Mouse (Mus musculus) intestine, embryonic 16.5 days (tissue): ENCODE results near the gene Cfap126. TPM values are rescaled to one million over a fixed set of nuclear protein-coding genes. Genes with fewer than 3 reads are reported as not detected.

ENCODE experiments used
- ATAC-seq: fragments of 200-750 bp; cut with Nextera tagmentation; 2 replicates; pipeline ENCODE4 v1.8.0; 2017; ENCODE audit warnings: moderate TSS enrichment, moderate library complexity
- H3K27ac ChIP-seq: fragments of 300-500 bp; sonication (generic); 2 replicates; pipeline ENCODE4 v1.5.1; 2014; ENCODE audit warnings: mild to moderate bottlenecking, low read length
- H3K27me3 ChIP-seq: fragments of 300-500 bp; sonication (generic); replicated peaks from 2 replicates; pipeline ENCODE4 v1.6.1; 2014; ENCODE audit warnings: low read length, control low read depth, mixed read lengths; ENCODE audit not compliant: control insufficient read depth, insufficient read depth
- H3K36me3 ChIP-seq: fragments of 300-500 bp; sonication (generic); 2 replicates; pipeline ENCODE4 v1.6.1; 2014; ENCODE audit warnings: low read length, control low read depth; ENCODE audit not compliant: control insufficient read depth, insufficient read depth
- H3K4me1 ChIP-seq: fragments of 300-500 bp; sonication (generic); 2 replicates; pipeline ENCODE4 v1.6.1; 2014; ENCODE audit warnings: low read length, control low read depth, mixed read lengths; ENCODE audit not compliant: control insufficient read depth, insufficient read depth
- H3K4me2 ChIP-seq: fragments of 300-500 bp; sonication (generic); 2 replicates; pipeline ENCODE4 v1.6.1; 2014; ENCODE audit warnings: low read depth, low read length, control low read depth
- H3K4me3 ChIP-seq: fragments of 300-500 bp; sonication (generic); 2 replicates; pipeline ENCODE4 v1.5.1; 2014; ENCODE audit warnings: mild to moderate bottlenecking, low read length
- H3K9ac ChIP-seq: fragments of 300-500 bp; sonication (generic); 2 replicates; pipeline ENCODE4 v1.6.1; 2014; ENCODE audit warnings: low read depth, low read length
- H3K9me3 ChIP-seq: fragments of 300-500 bp; sonication (generic); 2 replicates; pipeline ENCODE4 v1.6.1; 2016; ENCODE audit warnings: low read length, control low read depth; ENCODE audit not compliant: control insufficient read depth
- WGBS: fragments of 180-500 bp; shearing (Covaris S2); extraction: QIAGEN DNeasy Blood & Tissue Kit; methylation state at CpG from one replicate; pipeline ENCODE4 v1.1.7; 2014; 5-methylcytosine and 5-hydroxymethylcytosine counted together
- polyA plus RNA-seq: library from polyadenylated mRNA; unstranded; fragments of >200 nt; fragmentation: Nextera tagmentation; extraction: Ambion mirVana; gene quantifications from 2 replicates; pipeline ENCODE4 v1.2.1, GENCODE M21; 2015

The Cfap126 gene
- polyA plus RNA-seq, 1 experiment from 2014 or later = 1.6 TPM

DNA sequence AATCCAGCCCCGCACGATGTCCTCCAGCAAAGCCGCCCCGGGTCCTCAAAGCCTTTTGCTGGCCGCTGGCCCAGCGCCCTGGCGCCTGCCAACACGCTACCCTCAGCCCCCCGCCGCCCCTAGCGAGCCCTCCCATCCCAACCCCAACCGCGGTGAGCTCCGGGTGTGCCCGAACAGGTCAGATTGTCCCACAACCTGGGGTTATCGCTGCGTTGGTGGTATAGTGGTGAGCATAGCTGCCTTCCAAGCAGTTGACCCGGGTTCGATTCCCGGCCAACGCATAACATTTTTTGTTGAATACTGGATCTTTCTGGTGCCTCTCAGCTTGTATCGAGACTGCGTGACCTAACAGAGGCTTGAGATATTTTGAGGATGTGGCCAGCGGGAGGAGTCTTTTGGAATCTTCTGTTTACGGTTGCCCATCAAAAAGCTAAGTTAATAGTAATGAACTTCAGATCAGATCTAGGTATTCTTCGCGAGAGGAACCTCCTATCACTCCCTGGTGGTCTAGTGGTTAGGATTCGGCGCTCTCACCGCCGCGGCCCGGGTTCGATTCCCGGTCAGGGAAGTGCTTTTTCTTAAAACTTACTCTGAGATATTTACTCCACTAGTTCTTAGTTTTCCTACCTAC lies 11.1 kb upstream of the Cfap126 start:
- peak overlapping the region; percentile 71 for H3K4me2 ChIP-seq
- H3K27ac ChIP-seq = peak overlapping the region; percentile 77
- 0 out of 2 replicates have a peak, but pooled peaks cover 6% of the 10 kb centered on the region for H3K4me1 ChIP-seq
- no peaks in the 10 kb centered on the region for H3K36me3 ChIP-seq
- no peaks in the 10 kb centered on the region for H3K27me3 ChIP-seq
- under 1% methylated on average over 35 of the region's 35 CpGs for WGBS
- peak overlapping the region; percentile 76 for H3K4me3 ChIP-seq
- peak overlapping the region; percentile 72 for H3K9ac ChIP-seq
- peak; percentile 92 for ATAC-seq
- H3K9me3 ChIP-seq = no peaks in the 10 kb centered on the region

DNA sequence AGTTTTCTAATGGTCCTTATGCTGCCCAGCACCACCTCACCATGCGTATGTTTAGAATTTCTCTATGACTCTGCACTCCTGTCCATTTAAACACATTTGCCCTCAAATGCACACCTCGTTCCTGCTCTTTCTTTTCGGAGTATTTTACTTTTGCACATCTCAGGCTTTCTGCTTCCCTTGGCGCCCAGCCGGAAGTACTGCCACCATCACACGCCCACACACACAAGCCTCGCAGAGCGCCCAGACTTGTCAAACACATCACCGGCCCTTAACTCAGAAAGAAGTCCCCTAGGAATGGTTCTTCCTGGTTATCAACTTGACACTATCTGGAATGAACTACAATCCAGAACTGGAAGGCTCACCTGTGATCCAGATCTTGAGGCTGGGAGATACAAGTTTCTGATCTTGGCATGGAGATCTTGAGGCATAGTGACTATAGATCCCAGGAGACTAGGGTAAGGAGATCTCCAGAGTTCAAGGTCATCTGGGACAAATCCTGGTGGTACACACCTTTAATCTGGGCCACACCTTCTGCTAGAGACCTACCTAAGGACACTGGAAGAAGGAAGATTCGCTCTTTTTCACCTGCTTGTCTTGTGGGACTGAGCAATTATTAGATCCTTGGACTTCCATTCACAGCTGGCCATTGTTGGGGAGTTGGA lies 10.4 kb upstream of the Cfap126 start:
- peak overlapping the region; percentile 76 for H3K4me3 ChIP-seq
- H3K27ac ChIP-seq = peak overlapping the region; percentile 23
- H3K9ac ChIP-seq = peak overlapping the region; percentile 7; the same call in 1 of the 2 replicates
- WGBS = 12% methylated on average over 10 of the region's 10 CpGs
- peak; percentile 25 for ATAC-seq
- H3K4me2 ChIP-seq = peak overlapping the region; percentile 71
- no peaks in the 10 kb centered on the region for H3K36me3 ChIP-seq
- no peaks in the 10 kb centered on the region for H3K9me3 ChIP-seq
- no peaks in the 10 kb centered on the region for H3K27me3 ChIP-seq
- H3K4me1 ChIP-seq = 0 out of 2 replicates have a peak, but pooled peaks cover 6% of the 10 kb centered on the region

DNA sequence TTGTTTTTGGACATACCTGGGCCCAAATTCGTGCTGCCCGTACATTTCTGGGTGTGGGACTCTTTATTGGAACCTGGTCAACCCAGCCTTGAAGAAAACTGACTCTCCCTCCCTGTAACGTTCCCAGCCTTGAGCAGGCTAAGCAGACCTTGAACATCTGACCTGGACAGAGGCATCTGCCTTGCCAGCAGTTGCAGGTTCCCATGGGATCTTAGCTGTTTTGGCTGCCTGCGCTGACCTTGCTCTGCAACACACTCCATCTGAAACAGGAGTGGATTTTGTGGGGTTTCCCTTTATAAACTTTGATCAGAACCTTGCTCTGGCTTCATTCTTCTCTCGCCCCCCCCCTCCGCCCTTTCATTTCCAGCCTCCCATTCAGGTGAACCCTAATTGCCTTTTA lies 8.5 kb upstream of the Cfap126 start:
- Histone ChIP-seq H3K36me3 (no peaks in the 10 kb centered on the region), H3K27me3 (no peaks in the 10 kb centered on the region), H3K9ac (no peak overlapping the region), H3K4me3 (no peak overlapping the region), H3K27ac (no peak overlapping the region), H3K4me1 (0 out of 2 replicates have a peak, but pooled peaks cover 6% of the 10 kb centered on the region), H3K9me3 (no peaks in the 10 kb centered on the region), H3K4me2 (no peak overlapping the region)
- WGBS = 77% methylated on average over 6 of the region's 6 CpGs
- ATAC-seq = no peak

DNA sequence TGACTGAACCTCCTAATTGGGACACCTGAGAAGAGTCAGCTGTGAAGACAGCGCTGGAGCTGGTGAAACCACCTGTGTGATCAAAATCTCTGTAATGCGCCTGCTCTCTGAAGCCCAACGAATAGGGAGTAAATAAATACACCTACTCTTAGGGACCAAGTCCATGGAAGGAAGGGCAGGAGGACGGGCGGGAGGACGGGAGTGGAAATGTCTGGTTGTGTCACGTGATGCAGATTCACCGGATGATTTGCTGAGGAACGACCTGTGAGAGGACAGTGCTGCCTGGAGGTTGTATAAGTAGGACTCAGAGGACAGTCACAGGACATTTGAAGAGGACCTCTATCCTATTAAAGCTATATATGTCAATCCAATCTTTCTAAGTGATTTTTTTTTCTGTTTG lies 4.1 kb upstream of the Cfap126 start:
- Histone ChIP-seq H3K36me3 (no peaks in the 10 kb centered on the region), H3K9me3 (no peaks in the 10 kb centered on the region), H3K9ac (no peak overlapping the region), H3K4me3 (no peak overlapping the region), H3K27ac (no peak overlapping the region), H3K4me1 (peaks cover 7% of the 10 kb centered on the region), H3K4me2 (no peak overlapping the region), H3K27me3 (no peaks in the 10 kb centered on the region)
- no peak for ATAC-seq
- 43% methylated on average over 9 of the region's 9 CpGs for WGBS

DNA sequence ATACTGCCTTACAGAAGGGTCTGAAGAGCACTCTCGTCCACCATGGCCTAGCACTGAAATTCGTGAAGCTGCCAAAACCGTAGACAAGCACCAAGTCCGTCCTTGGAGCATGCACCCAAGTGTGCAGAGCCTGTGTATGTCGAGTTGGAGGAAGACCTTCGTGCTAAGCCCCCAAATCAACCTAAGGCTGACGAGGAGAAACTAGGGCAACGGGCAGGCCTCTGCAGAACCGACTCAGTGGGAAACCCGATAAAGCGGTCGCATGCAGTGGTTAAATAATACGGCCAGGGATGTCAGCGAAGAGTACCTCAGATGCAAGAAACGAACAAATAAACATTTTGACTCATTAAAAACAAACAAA lies 3.1 kb upstream of the Cfap126 start:
- ATAC-seq = no peak
- H3K27ac ChIP-seq = peak overlapping the region; percentile 73; the same call in 1 of the 2 replicates
- H3K36me3 ChIP-seq = no peaks in the 10 kb centered on the region
- peak overlapping the region; percentile 60 for H3K9ac ChIP-seq
- peaks cover 7% of the 10 kb centered on the region for H3K4me1 ChIP-seq
- WGBS = 14% methylated on average over 15 of the region's 15 CpGs
- H3K4me3 ChIP-seq = peak overlapping the region; percentile 65
- H3K9me3 ChIP-seq = no peaks in the 10 kb centered on the region
- H3K27me3 ChIP-seq = no peaks in the 10 kb centered on the region
- peak overlapping the region; percentile 56 for H3K4me2 ChIP-seq

DNA sequence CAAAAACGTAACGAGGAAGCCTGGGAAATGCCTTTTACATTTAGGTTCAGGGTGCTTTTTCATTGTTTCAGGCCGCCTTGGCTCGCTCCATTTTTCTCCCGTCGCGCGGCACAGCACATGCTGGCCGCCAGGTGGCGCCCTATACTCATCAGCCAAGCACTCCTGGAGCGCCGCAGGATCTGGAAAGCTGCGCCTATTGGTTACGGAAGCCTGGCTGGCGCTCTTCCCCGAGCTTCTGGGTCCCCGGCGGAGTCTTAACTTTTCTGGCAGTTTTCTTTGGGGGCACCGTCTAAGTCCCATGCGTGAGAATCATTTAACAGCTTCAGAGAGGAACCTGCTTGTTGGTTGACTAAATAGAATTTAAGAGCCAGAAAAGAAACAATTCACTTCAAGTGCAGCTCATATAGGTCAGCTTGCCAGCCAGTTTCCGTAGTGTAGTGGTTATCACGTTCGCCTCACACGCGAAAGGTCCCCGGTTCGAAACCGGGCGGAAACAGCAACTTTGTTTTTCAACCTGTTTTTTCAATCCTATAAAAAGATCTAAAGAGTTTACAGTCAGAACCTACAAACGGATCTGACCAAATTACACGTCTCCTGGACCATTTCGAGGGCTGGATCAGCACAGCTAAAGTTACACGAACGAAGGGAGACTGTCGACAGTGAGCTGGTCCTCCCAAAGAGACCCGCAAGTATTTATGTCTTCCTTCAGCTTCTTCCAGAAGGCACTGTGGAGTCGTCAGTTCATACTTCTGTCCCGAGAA lies 2.5 kb upstream of the Cfap126 start:
- under 1% methylated on average over 38 of the region's 38 CpGs for WGBS
- peak overlapping the region; percentile 65 for H3K4me3 ChIP-seq

DNA sequence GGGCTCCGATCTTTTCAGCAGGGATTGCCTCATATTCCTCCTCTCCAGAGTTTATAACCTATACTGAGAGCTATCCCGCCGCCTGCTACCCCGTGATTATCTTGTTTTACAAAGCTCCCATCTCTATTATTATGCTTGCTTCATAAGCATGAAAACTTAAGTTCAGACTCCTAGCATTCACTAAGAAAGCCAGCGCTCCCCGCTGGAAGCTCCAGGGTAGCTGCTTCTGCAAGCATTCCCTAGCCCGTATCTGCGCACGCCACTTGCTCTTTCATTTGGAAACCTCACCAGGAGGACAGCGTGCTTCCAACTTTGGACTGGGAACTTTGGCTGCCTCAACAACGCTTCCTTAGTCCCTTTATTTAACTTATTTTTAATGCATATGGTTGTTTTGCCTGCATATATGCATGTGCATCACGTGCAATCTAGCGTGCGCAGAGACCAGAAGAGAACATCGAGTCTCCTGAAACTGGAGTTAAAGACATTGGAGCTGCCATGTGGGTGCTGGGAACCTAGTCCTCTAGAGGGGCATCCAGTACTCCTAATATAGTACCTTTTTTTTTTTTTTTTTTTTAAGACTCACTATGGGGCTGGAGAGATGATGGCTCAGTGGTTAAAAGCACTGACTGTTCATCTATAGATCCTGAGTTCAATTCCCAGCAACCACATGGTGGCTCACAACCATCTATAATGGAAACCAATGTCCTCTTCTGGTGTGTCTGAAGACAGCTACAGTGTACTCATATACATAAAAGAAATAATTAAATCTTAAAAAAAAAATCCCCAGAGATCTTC lies 1.7 kb upstream of the Cfap126 start:
- Histone ChIP-seq H3K9ac (peak overlapping the region; percentile 64), H3K4me1 (peaks cover 7% of the 10 kb centered on the region), H3K27ac (peak overlapping the region; percentile 86), H3K9me3 (no peaks in the 10 kb centered on the region), H3K27me3 (no peaks in the 10 kb centered on the region), H3K4me2 (peak overlapping the region; percentile 75), H3K4me3 (peak overlapping the region; percentile 65), H3K36me3 (no peaks in the 10 kb centered on the region)
- 3% methylated on average over 15 of the region's 15 CpGs for WGBS
- ATAC-seq = peak; percentile 26

More for the DNA sequence above, 2.5 kb upstream of the Cfap126 start:
- peak overlapping the region; percentile 75 for H3K4me2 ChIP-seq
- ATAC-seq = peak; percentile 88
- no peaks in the 10 kb centered on the region for H3K9me3 ChIP-seq
- peak overlapping the region; percentile 64 for H3K9ac ChIP-seq
- peak overlapping the region; percentile 86 for H3K27ac ChIP-seq
- H3K36me3 ChIP-seq = no peaks in the 10 kb centered on the region
- no peaks in the 10 kb centered on the region for H3K27me3 ChIP-seq
- peaks cover 7% of the 10 kb centered on the region for H3K4me1 ChIP-seq

DNA sequence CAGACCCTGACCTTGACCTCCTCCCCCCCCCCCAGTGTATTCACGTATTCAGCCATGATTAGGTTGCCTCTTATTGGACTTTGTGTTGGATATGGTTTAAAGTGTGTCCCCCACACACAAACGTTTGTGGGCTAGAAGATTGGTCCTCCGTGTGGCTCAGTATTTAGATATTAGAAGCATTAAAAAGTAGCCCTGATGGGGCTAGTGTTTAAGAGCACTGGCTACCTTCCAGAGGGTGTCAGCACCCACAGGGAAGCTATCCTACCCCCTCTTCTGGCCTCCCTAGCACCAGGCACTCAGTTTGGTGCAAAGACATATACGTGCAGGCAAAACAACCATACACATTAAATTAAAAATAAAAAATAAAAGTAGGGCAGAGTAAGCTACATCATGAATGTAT lies 732 bp upstream of the Cfap126 start:
- no peak for ATAC-seq
- H3K27ac ChIP-seq = no peak overlapping the region
- H3K27me3 ChIP-seq = no peaks in the 10 kb centered on the region
- no peak overlapping the region for H3K4me3 ChIP-seq
- H3K9ac ChIP-seq = no peak overlapping the region
- peaks cover 7% of the 10 kb centered on the region for H3K4me1 ChIP-seq
- WGBS = 68% methylated on average over 4 of the region's 4 CpGs
- no peaks in the 10 kb centered on the region for H3K9me3 ChIP-seq
- H3K36me3 ChIP-seq = no peaks in the 10 kb centered on the region
- H3K4me2 ChIP-seq = no peak overlapping the region

DNA sequence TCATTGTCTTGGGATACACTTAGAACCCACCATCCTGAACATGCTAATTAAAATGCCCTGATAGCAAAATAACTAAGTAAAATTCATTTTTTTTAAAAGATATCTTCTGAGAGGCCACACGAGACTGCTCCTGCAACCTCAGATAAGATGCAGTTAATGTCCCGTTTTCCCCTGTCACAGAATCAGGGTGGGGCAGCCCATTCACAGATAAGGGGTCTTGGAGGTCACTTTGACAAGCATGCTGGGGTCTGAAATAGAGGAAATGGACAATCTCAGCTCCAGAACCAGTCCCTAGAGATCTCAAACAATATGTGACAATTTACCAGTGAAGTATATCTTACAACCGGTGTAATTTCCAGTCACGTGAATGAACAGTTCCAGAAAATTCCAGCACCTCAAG lies 2.6 kb downstream of the Cfap126 start:
- Histone ChIP-seq H3K27me3 (no peaks in the 10 kb centered on the region), H3K4me2 (no peak overlapping the region), H3K36me3 (no peaks in the 10 kb centered on the region), H3K4me3 (no peak overlapping the region), H3K27ac (no peak overlapping the region), H3K9me3 (no peaks in the 10 kb centered on the region), H3K9ac (no peak overlapping the region), H3K4me1 (peaks cover 2% of the 10 kb centered on the region; the same call in 1 of the 2 replicates)
- 56% methylated on average over 4 of the region's 4 CpGs for WGBS
- ATAC-seq = no peak
